Mouse (Mus musculus) gastrocnemius, postnatal 4 days (tissue): ENCODE data around the gene Fnbp1. TPM values are rescaled to one million over a fixed set of nuclear protein-coding genes. Genes with fewer than 3 reads are reported as not detected.

Experiments used
- DNase-seq, 2 experiments: peaks; one replicate each; pipeline ENCODE4 v3.0.0; 2021 to 2022; ENCODE audit warnings: low spot score in 2 of 2, mixed read lengths in 2 of 2
- total RNA-seq, 2 experiments: library from RNA; stranded (reverse); gene quantifications; 2 replicates each; pipeline ENCODE4 v1.2.3; 2021

The Fnbp1 gene
- total RNA-seq, 2 experiments from 2014 or later: 33.8 to 37.3 TPM

GRCm38 (mm10) chr2:31151892-31152812, 10.3 kb upstream of the Fnbp1 start, which contains the start of gene Gpr107:
TSS of gene Gpr107 (plus strand) at chr2:31152316.
- peak; percentile 58 to 84 for DNase-seq

DNA sequence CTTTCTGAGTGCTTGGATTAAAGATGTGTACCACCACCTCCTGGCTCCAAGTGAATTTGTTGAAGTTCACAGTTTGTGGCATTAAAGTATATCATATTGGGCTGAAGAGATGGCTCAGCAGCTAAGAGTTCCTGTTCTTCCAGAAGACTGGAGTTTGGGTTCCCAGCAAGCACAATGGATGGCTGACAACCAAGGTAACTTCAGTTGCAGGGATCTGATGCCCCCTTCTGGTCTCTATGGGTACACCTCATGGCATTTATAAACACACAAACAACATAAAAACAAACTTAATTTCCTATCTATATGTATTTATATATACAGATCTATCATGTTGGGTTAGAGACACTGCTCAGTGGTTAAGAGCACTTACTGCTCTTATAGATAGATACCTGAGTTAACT, 9.0 kb upstream of the Fnbp1 start:
- no peak for DNase-seq

DNA sequence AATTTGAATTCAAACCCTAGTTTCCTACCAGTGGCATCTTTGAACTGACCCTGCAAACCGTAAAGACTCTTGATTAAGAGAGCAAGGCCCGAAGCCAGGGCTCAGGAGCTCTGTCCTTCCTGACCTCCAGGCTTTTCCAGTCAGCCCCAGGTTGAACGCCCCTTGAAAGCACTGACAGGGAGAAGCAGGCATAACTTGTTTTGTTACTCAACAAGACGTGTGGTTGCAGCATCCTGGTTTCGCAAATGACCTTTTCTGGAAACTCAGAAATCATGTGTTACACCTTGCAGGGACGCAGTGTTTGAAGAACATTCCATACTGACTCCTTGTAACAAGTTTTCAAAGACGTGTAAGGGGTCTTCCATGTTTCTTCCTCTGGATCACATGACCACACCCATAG, 5.2 kb upstream of the Fnbp1 start:
- no peak for DNase-seq

- no peak for DNase-seq
Observed at GRCm38 (mm10) chr2:31144901-31145300, 3.1 kb upstream of the Fnbp1 start.

DNA sequence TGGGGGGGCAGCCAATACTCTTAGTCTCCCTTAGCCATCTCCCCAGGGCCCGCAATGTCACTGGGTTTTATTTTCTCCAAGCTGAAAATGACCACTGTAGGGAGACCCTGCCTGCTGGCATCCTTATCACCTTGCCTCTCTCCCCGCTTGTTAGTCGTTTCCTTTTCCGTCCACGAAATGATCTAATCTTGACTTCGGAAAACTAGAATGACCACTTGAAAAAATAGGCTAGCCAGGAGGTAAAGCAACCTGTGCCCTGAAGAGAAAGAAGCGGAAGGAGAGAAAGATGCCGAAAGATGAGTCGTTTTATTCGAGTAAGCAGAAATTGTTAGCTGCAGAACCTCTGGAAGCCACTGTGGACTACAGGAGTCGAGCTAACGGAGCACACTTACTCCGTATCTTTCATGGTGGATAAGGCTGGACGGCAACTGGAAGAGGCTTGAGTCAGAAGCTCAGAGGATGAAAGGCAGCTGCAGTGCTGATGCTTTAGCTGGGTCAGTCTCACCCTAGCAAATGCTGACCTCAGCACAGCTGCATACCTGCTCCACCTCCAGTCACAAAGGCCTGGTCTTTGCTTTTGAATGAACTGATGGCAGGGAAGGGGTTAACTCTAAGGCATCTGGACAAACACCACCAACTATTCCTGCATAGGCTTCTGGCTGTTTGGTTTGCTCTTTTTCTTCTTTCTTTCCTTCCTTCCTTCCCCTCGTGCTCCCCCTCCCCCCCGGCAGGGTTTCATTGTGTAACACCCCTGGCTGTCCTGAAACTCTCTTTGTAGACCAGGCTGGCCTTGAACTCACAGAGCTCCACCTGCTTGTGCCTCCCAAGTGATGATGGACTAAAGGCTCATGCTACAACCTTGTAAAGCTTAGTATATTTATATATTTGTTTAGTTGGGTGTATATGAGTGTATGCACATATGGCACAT, 2.2 kb upstream of the Fnbp1 start:
- no peak for DNase-seq

- DNase-seq: no peak
Observed at GRCm38 (mm10) chr2:31143326-31143725, 1.5 kb upstream of the Fnbp1 start.

- DNase-seq: no peak
Observed at GRCm38 (mm10) chr2:31142505-31142904, 697 bp upstream of the Fnbp1 start.

GRCm38 (mm10) chr2:31141074-31141866, 538 bp downstream of the Fnbp1 start:
- peak in 1 of 2 experiments; percentile 21 for DNase-seq

- DNase-seq: no peak
Observed at GRCm38 (mm10) chr2:31140772-31141073, 1.1 kb downstream of the Fnbp1 start.

DNA sequence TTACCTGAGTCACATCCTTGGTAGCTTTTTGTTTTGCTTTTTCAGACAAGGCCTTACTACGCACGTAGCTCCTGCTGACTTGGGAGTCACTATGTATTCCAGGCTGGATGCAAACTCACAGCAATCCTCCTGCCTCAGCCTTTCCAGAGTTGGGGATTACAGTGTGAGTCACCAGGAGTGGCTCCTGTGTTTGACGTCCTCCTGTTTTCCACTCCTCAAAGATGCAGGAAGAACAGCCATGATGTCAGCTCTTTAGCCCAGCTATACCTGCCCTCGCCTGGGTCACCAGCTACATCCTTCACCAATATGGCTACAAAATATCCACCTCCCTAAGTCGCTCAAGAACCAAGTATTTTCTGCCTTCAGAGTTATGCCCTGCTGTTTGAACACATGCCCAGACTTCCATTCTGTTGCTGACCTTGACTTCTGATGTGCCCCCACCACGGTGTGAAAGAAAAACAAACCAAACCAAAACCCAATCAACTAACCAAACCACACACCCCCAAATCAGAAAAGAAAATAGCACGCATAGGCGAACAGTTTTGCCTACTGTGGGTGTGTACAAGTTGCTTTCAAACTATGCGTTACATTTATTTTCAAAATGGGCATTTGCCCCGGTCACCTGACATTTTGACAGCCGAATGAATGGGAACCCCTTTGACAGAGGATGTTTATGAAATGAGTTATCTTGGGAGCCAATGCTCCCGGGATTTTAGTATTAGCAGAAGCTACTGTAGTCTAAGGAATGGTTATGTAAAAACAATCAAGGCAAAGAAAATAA, 1.6 kb downstream of the Fnbp1 start:
- no peak for DNase-seq

DNA sequence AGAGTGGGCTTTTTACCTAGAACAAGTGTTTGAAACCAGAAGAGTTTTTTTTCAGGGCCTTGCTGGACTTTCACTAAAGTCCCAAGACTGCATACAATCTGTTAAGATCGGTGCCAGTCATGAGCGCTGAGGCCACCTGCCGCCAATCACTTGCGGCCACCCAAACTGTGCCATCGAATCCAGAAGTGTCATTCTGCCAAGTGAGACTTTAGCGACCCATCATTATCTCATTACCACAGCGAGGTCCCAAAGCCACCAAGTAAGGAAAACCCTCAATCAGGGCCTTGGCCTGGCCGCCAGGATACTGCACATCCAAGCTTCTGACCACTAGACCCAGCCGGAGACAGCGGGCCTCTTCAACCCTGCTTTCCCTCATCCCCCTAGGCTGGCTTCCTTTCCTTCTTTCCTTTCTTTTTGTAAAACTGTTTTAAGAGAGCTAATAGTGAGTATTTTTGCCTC, 2.6 kb downstream of the Fnbp1 start:
- no peak for DNase-seq

GRCm38 (mm10) chr2:31137018-31137590, 4.7 kb downstream of the Fnbp1 start:
- no peak for DNase-seq

DNA sequence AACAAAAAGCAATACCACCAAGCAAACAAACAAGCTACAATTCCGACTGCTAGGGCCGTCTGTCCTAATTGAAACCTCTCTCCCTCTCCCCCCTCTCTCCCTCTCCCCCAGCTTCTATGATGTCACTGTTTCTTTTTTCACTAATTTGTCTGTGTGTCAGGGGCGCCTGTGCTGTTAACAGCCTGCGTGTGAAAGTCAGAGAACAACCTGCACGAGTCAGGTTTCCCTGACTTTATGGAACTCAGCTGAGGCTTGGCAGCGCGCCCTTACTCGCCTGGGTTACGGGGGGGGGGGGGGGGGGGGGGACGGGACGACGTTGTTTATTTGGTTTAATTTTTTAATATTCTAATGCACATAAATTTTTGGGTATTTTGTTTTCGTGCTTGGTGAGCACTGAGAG, 5.5 kb downstream of the Fnbp1 start:
- DNase-seq: no peak

- DNase-seq: no peak
Observed at GRCm38 (mm10) chr2:31135512-31135931, 6.3 kb downstream of the Fnbp1 start.

DNA sequence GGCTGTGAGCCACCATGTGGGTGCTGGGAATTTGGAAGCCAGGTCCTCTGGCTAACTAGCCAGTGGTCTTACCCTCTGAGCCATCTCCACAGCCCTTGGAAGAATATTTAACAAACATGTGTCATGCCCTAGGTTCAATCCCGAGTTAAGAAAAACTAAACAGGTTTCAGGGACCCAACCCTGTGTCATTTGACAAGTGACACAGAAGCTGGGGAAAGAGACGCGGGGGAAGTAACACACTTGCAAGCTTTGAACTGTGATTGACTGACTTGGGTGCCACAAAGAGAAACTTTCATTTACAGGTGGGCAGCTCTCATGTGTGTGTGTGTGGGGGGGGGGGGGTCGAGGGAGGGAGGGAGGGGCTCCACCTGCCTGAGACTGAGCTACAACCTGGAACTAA, 7.8 kb downstream of the Fnbp1 start:
- DNase-seq: no peak

- no peak for DNase-seq
Observed at GRCm38 (mm10) chr2:31132682-31133081, 9.1 kb downstream of the Fnbp1 start.

DNA sequence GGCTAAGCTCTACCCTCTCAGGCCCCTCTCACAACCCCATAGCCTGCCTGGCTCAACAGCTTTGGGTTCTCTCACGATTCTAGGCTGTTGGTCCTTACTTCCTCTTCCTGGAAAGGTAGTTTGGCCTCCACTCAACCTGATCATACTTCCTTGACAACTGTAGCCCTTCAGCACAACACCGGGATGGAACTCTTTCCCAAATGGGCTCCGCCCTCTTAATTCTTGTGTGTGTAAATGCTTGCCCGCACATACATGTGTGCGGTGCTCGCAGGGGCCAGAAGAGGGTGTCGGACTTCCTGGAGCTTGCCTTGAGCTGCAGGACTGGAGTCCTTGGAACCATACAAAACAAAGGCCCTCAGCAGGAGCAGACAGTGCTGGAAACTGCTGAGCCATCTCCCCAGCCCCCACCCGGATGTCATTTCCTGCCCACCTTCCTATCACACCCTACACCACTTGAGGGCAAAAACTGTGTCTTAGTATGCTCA, 11.0 kb downstream of the Fnbp1 start:
- no peak for DNase-seq

- DNase-seq: no peak
Observed at GRCm38 (mm10) chr2:31129742-31130518, 11.9 kb downstream of the Fnbp1 start.

GRCm38 (mm10) chr2:31127899-31128298, 13.9 kb downstream of the Fnbp1 start:
- no peak for DNase-seq
